Mouse (Mus musculus) heart, postnatal 25 days (tissue): ENCODE results near the gene Pard3b. TPM values are rescaled to one million over a fixed set of nuclear protein-coding genes. Genes with fewer than 3 reads are reported as not detected.

Source experiments
- DNase-seq: peaks from one replicate; pipeline ENCODE4 v3.0.0; 2022; ENCODE audit warnings: low spot score
- intact Hi-C: fragments of 180-260 bp; cut with DNase I; formaldehyde crosslinking; loops from one replicate; pipeline ENCODE4 v1.15.1; 2025
- total RNA-seq, 2 experiments: library from RNA; stranded (reverse); gene quantifications; 2 replicates each; pipeline ENCODE4 v1.2.3; 2021

Pard3b gene
- total RNA-seq, 2 experiments from 2014 or later = 11.5 to 12.4 TPM

- no peak for DNase-seq
- intact Hi-C loops = no loop called here
These were observed 695.6 kb downstream of the Pard3b start for GRCm38 (mm10) chr1:62334196-62334595.

GRCm38 (mm10) chr1:62340261-62340660, 701.6 kb downstream of the Pard3b start:
- no peak for DNase-seq
- intact Hi-C loops = no loop called here

- intact Hi-C loops = no loop called here
- DNase-seq = no peak
These were observed 705.7 kb downstream of the Pard3b start for GRCm38 (mm10) chr1:62344286-62344685.

GRCm38 (mm10) chr1:62348371-62348770, 709.7 kb downstream of the Pard3b start:
- intact Hi-C loops = no loop called here
- no peak for DNase-seq

GRCm38 (mm10) chr1:62355496-62355895, 716.9 kb downstream of the Pard3b start:
- intact Hi-C loops = no loop called here

GRCm38 (mm10) chr1:62374427-62375050, 735.9 kb downstream of the Pard3b start:
- no peak for DNase-seq
- intact Hi-C loops = no loop called here

More at GRCm38 (mm10) chr1:62355496-62355895, 716.9 kb downstream of the Pard3b start:
- DNase-seq = no peak

GRCm38 (mm10) chr1:62378335-62378734, 739.7 kb downstream of the Pard3b start:
- intact Hi-C loops = no loop called here
- DNase-seq = no peak

GRCm38 (mm10) chr1:62382807-62383514, 744.3 kb downstream of the Pard3b start:
- intact Hi-C loops = no loop called here
- DNase-seq = no peak

GRCm38 (mm10) chr1:62384241-62384640, 745.6 kb downstream of the Pard3b start:
- intact Hi-C loops = no loop called here
- no peak for DNase-seq

- intact Hi-C loops = no loop called here
- no peak for DNase-seq
These were observed 749.4 kb downstream of the Pard3b start for GRCm38 (mm10) chr1:62388013-62388412.

GRCm38 (mm10) chr1:62392863-62393262, 754.2 kb downstream of the Pard3b start:
- DNase-seq = no peak
- intact Hi-C loops = no loop called here

- DNase-seq = no peak
- intact Hi-C loops = no loop called here
These were observed 755.9 kb downstream of the Pard3b start for GRCm38 (mm10) chr1:62394555-62394954.

GRCm38 (mm10) chr1:62398261-62398660, 759.6 kb downstream of the Pard3b start:
- DNase-seq = no peak
- intact Hi-C loops = no loop called here

GRCm38 (mm10) chr1:62398738-62399137, 760.1 kb downstream of the Pard3b start:
- DNase-seq = no peak
- intact Hi-C loops = no loop called here

GRCm38 (mm10) chr1:62405061-62405460, 766.4 kb downstream of the Pard3b start:
- no peak for DNase-seq
- intact Hi-C loops = loop anchor here (5.0 kb wide), 1 partner anchor 292 kb away; no protein-coding TSS in a partner anchor

GRCm38 (mm10) chr1:62411368-62411767, 772.7 kb downstream of the Pard3b start:
- intact Hi-C loops = no loop called here
- no peak for DNase-seq

GRCm38 (mm10) chr1:62412019-62412418, 773.4 kb downstream of the Pard3b start:
- intact Hi-C loops = no loop called here

GRCm38 (mm10) chr1:62412988-62413387, 774.4 kb downstream of the Pard3b start:
- no peak for DNase-seq
- intact Hi-C loops = no loop called here

More at GRCm38 (mm10) chr1:62412019-62412418, 773.4 kb downstream of the Pard3b start:
- no peak for DNase-seq

- intact Hi-C loops = no loop called here
- DNase-seq = no peak
These were observed 775.9 kb downstream of the Pard3b start for GRCm38 (mm10) chr1:62414521-62414920.

GRCm38 (mm10) chr1:62416627-62417374, 778.2 kb downstream of the Pard3b start:
- intact Hi-C loops = no loop called here
- no peak for DNase-seq
